Mouse (Mus musculus) heart, postnatal 0 days (tissue): ENCODE measurements around the gene Vmn1r51. TPM values are rescaled to one million over a fixed set of nuclear protein-coding genes. Genes with fewer than 3 reads are reported as not detected.
"Not testable (repeated sequence)": the region's sequence is repeated elsewhere in the genome, so short reads cannot be mapped to it uniquely, and the experiment has no call there.

ENCODE experiments used
- ATAC-seq: fragments of 200-750 bp; cut with Nextera tagmentation; 2 replicates; pipeline ENCODE4 v1.8.0; 2017; ENCODE audit warnings: low read depth, moderate number of reproducible peaks, moderate library complexity; ENCODE audit not compliant: insufficient read depth
- DNase-seq: peaks from one replicate; pipeline ENCODE4 v3.0.0-alpha.2; 2016; ENCODE audit warnings: low spot score
- H3K27ac ChIP-seq: fragments of 300-500 bp; sonication (generic); 2 replicates; pipeline ENCODE4 v1.5.1; 2014; ENCODE audit warnings: low read depth, mild to moderate bottlenecking
- H3K27me3 ChIP-seq: fragments of 300-500 bp; sonication (generic); 2 replicates; pipeline ENCODE4 v1.6.1; 2014; ENCODE audit warnings: low read length, mixed read lengths; ENCODE audit not compliant: control insufficient read depth, insufficient read depth
- H3K36me3 ChIP-seq: fragments of 300-500 bp; sonication (generic); replicated peaks from 2 replicates; pipeline ENCODE4 v1.6.1; 2014; ENCODE audit warnings: low read length, mixed read lengths; ENCODE audit not compliant: control insufficient read depth, insufficient read depth
- H3K4me1 ChIP-seq: fragments of 300-500 bp; sonication (generic); 2 replicates; pipeline ENCODE4 v1.6.1; 2014; ENCODE audit warnings: antibody characterized with exemption; ENCODE audit not compliant: control insufficient read depth, insufficient read depth
- H3K4me2 ChIP-seq: fragments of 300-500 bp; sonication (generic); 2 replicates; pipeline ENCODE4 v1.6.1; 2014; ENCODE audit warnings: low read depth, mild to moderate bottlenecking, low read length, moderate library complexity
- H3K4me3 ChIP-seq: fragments of 300-500 bp; sonication (generic); 2 replicates; pipeline ENCODE4 v1.5.1; 2014; ENCODE audit warnings: low read depth, low read length
- H3K9ac ChIP-seq: fragments of 300-500 bp; sonication (generic); replicated peaks from 2 replicates; pipeline ENCODE4 v1.6.1; 2014; ENCODE audit warnings: low read depth, low read length, mixed read lengths
- H3K9me3 ChIP-seq: fragments of 300-500 bp; sonication (generic); replicated peaks from 2 replicates; pipeline ENCODE4 v1.6.1; 2016; ENCODE audit warnings: low read length; ENCODE audit not compliant: control insufficient read depth
- CTCF ChIP-seq: IDR thresholded peaks from 2 replicates; pipeline ENCODE4 v1.5.1; 2016; ENCODE audit warnings: antibody characterized with exemption, control low read depth, low read depth
- EP300 ChIP-seq: IDR thresholded peaks from 2 replicates; pipeline ENCODE4 v1.6.1; 2016; ENCODE audit warnings: antibody characterized with exemption, low read depth
- WGBS: fragments of 180-500 bp; shearing (Covaris S2); extraction: QIAGEN DNeasy Blood & Tissue Kit; methylation state at CpG from one replicate; pipeline ENCODE4 v1.1.7; 2014; 5-methylcytosine and 5-hydroxymethylcytosine counted together
- polyA plus RNA-seq: library from polyadenylated mRNA; unstranded; fragments of >200 nt; fragmentation: Nextera tagmentation; extraction: Ambion mirVana; gene quantifications from 2 replicates; pipeline ENCODE4 v1.2.1, GENCODE M21; 2015
- total RNA-seq: library from RNA; depleted of rRNA; stranded (reverse); fragments of >200 nt; gene quantifications from 2 replicates; pipeline ENCODE4 v1.2.3, GENCODE M21; 2014; ENCODE audit warnings: low replicate concordance; rRNA removed

Gene Vmn1r51
- total RNA-seq, result not detected in 2 replicates
- polyA plus RNA-seq, result not detected in 2 replicates

DNA sequence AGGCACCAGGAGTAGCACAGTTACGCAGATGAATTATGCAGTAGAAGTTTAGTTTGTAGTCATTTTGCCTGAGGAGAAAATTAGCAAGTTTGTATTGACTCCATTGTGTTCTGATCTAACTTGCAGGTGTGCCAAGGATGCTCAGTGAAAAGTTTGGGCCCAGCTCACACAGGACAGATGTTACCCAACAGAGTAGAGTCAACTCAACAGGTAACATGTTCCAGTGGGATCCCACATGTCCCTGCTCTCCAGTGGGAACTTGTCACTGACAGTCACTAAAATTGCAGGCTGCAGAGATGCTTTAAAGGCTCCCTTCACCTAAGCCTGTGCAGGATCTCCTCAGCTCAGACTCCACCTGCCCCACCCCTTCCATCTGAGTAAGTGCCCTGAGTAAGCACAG is at the start of gene Vmn1r51:
Vmn1r51 (plus strand) TSS at position 301 of the 400 bp plus-strand sequence.
- H3K36me3 ChIP-seq, H3K27me3 ChIP-seq, H3K4me1 ChIP-seq, H3K9ac ChIP-seq, H3K4me3 ChIP-seq, H3K27ac ChIP-seq, H3K9me3 ChIP-seq, DNase-seq, ATAC-seq, H3K4me2 ChIP-seq: not testable (repeated sequence)
- 69% methylated on average over 1 of the region's 1 CpGs for WGBS

GRCm38 (mm10) chr6:90078406-90078805 is 44.0 kb upstream of the Vmn1r51 start, which contains the start of gene Vmn1r49:
Gene Vmn1r49, minus strand, starts transcription at chr6:90078506.
- Histone ChIP-seq H3K4me2 (no peak within 1 kb of the TSS), H3K9ac (no peak within 1 kb of the TSS), H3K36me3 (no peaks in the 10 kb centered on the region), H3K27me3 (no peaks in the 10 kb centered on the region), H3K4me3 (no peak within 1 kb of the TSS), H3K4me1 (no peaks in the 10 kb centered on the region), H3K27ac (no peak within 1 kb of the TSS), H3K9me3 (0 out of 2 replicates have a peak, but pooled peaks cover 4% of the 10 kb centered on the region)
- TF ChIP-seq EP300 (no peak), CTCF (no peak)
- DNase-seq (no peak), ATAC-seq (no peak)
- 64% methylated on average over 4 of the region's 4 CpGs for WGBS

DNA sequence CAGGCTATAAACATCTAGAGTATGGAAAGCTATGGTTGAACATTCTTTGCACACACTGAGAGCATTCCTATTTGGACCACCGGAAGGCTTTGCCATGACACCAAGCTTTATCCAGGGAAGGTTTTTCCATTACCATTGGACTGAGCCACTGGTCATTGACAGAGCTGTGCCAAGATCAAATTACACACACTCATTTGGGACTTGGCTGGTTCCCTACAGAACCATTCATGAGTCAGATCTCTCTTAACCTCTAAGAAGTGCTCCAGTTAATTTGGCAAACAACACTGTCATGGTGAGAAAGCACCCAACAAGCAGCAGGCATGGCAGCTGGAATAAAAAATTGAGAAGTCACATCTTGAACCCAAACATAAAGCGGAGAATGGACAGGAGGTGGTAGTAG is 21.8 kb upstream of the Vmn1r51 start:
- WGBS, result 70% methylated on average over 2 of the region's 2 CpGs
- H3K36me3 ChIP-seq, result no peaks in the 10 kb centered on the region
- no peak for DNase-seq
- no peak for ATAC-seq
- TF ChIP-seq EP300, result no peak
- no peak for TF ChIP-seq CTCF
- no peaks in the 10 kb centered on the region for H3K27me3 ChIP-seq
- no peak overlapping the region for H3K27ac ChIP-seq
- H3K4me3 ChIP-seq, result no peak overlapping the region
- no peak overlapping the region for H3K4me2 ChIP-seq
- H3K4me1 ChIP-seq, result no peaks in the 10 kb centered on the region
- no peak overlapping the region for H3K9ac ChIP-seq
- H3K9me3 ChIP-seq, result no peaks in the 10 kb centered on the region; the same call in 1 of the 2 replicates

DNA sequence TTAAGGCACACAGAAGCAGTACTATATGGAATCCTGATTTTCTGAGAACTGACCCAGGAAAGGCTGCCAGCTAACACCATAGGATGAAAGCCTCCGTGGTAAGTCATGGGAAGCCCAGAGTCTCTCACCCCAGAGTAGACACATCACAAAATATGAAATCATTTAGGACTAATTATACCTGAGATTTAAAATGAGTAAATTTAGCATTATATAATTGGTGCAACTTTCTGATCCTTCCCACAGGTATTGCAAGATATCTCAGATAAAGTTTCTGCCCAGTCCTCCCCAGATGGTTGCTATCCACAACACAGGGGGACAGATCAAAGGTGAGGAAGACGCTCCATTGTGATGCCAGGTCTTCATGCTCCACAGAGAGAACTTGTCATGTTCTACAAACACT is 21.3 kb upstream of the Vmn1r51 start, which contains the start of gene Vmn1r50:
Vmn1r50 (plus strand) TSS at position 301 of the 400 bp plus-strand sequence.
- 50% methylated on average over 2 of the region's 2 CpGs for WGBS
- H3K27me3 ChIP-seq, result no peaks in the 10 kb centered on the region
- H3K4me1 ChIP-seq, result no peaks in the 10 kb centered on the region
- H3K9me3 ChIP-seq, result no peaks in the 10 kb centered on the region; the same call in 1 of the 2 replicates
- no peak within 1 kb of the TSS for H3K9ac ChIP-seq
- TF ChIP-seq CTCF, result no peak
- TF ChIP-seq EP300, result no peak
- H3K36me3 ChIP-seq, result no peaks in the 10 kb centered on the region
- H3K4me3 ChIP-seq, result no peak within 1 kb of the TSS
- no peak within 1 kb of the TSS for H3K4me2 ChIP-seq
- ATAC-seq (no peak), DNase-seq (no peak)
- no peak within 1 kb of the TSS for H3K27ac ChIP-seq

GRCm38 (mm10) chr6:90160139-90160538 is 37.7 kb downstream of the Vmn1r51 start:
- H3K4me1 ChIP-seq, result no peaks in the 10 kb centered on the region
- WGBS, result 74% methylated on average over 3 of the region's 3 CpGs
- no peaks in the 10 kb centered on the region for H3K36me3 ChIP-seq
- H3K27me3 ChIP-seq, result no peaks in the 10 kb centered on the region
- TF ChIP-seq EP300 (no peak), CTCF (no peak)
- no peak overlapping the region for H3K9ac ChIP-seq
- H3K27ac ChIP-seq, result no peak overlapping the region
- no peak overlapping the region for H3K4me2 ChIP-seq
- ATAC-seq, result no peak
- no peaks in the 10 kb centered on the region for H3K9me3 ChIP-seq
- no peak overlapping the region for H3K4me3 ChIP-seq
- no peak for DNase-seq

GRCm38 (mm10) chr6:90174508-90174907 is 52.1 kb downstream of the Vmn1r51 start, which contains the start of gene Vmn1r52:
Gene Vmn1r52, plus strand, starts transcription at chr6:90174808.
- DNase-seq (no peak), ATAC-seq (no peak)
- Histone ChIP-seq H3K27ac (no peak within 1 kb of the TSS), H3K27me3 (no peaks in the 10 kb centered on the region), H3K9ac (no peak within 1 kb of the TSS), H3K4me3 (no peak within 1 kb of the TSS), H3K36me3 (no peaks in the 10 kb centered on the region), H3K9me3 (no peaks in the 10 kb centered on the region), H3K4me2 (no peak within 1 kb of the TSS), H3K4me1 (no peaks in the 10 kb centered on the region)
- TF ChIP-seq CTCF (no peak), EP300 (no peak)
- 45% methylated on average over 2 of the region's 2 CpGs for WGBS

Other genes starting within 250 kb of the Vmn1r51 start
- gene Vmn1r42, start 246.2 kb upstream of the Vmn1r51 start, total RNA-seq, result not detected in 2 replicates
- gene Vmn1r42, start 246.2 kb upstream of the Vmn1r51 start, polyA plus RNA-seq, result not detected in 2 replicates
- gene Vmn1r43, start 246.2 kb upstream of the Vmn1r51 start, total RNA-seq, result not detected in 2 replicates
- not detected in 2 replicates for gene Vmn1r43, start 246.2 kb upstream of the Vmn1r51 start, polyA plus RNA-seq
- not detected in 2 replicates for gene Vmn1r44, start 238.9 kb upstream of the Vmn1r51 start, total RNA-seq
- gene Vmn1r44, start 238.9 kb upstream of the Vmn1r51 start, polyA plus RNA-seq, result not detected in 2 replicates
- gene Vmn1r45, start 182.0 kb upstream of the Vmn1r51 start, total RNA-seq, result not detected in 2 replicates
- not detected in 2 replicates for gene Vmn1r45, start 182.0 kb upstream of the Vmn1r51 start, polyA plus RNA-seq
- gene Vmn1r46, start 153.3 kb upstream of the Vmn1r51 start, total RNA-seq, result not detected in 2 replicates
- not detected in 2 replicates for gene Vmn1r46, start 153.3 kb upstream of the Vmn1r51 start, polyA plus RNA-seq
- not detected in 2 replicates for gene Vmn1r47, start 106.4 kb upstream of the Vmn1r51 start, total RNA-seq
- gene Vmn1r47, start 106.4 kb upstream of the Vmn1r51 start, polyA plus RNA-seq, result not detected in 2 replicates
- not detected in 2 replicates for gene Vmn1r48, start 85.8 kb upstream of the Vmn1r51 start, total RNA-seq
- gene Vmn1r48, start 85.8 kb upstream of the Vmn1r51 start, polyA plus RNA-seq, result not detected in 2 replicates
- not detected in 2 replicates for gene Vmn1r49, start 44.1 kb upstream of the Vmn1r51 start, total RNA-seq
- not detected in 2 replicates for gene Vmn1r49, start 44.1 kb upstream of the Vmn1r51 start, polyA plus RNA-seq
- gene Vmn1r50, start 21.2 kb upstream of the Vmn1r51 start, total RNA-seq, result not detected in 2 replicates
- not detected in 2 replicates for gene Vmn1r50, start 21.2 kb upstream of the Vmn1r51 start, polyA plus RNA-seq
- gene Vmn1r52, start 52.2 kb downstream of the Vmn1r51 start, total RNA-seq, result not detected in 2 replicates
- gene Vmn1r52, start 52.2 kb downstream of the Vmn1r51 start, polyA plus RNA-seq, result not detected in 2 replicates
- gene V1ra8, start 80.2 kb downstream of the Vmn1r51 start, total RNA-seq, result not detected in 2 replicates
- gene V1ra8, start 80.2 kb downstream of the Vmn1r51 start, polyA plus RNA-seq, result not detected in 2 replicates
- gene Vmn1r53, start 101.8 kb downstream of the Vmn1r51 start, total RNA-seq, result not detected in 2 replicates
- gene Vmn1r53, start 101.8 kb downstream of the Vmn1r51 start, polyA plus RNA-seq, result not detected in 2 replicates
- gene Vmn1r54, start 123.7 kb downstream of the Vmn1r51 start, total RNA-seq, result not detected in 2 replicates
- gene Vmn1r54, start 123.7 kb downstream of the Vmn1r51 start, polyA plus RNA-seq, result not detected in 2 replicates
- gene BC048671, start 178.6 kb downstream of the Vmn1r51 start, total RNA-seq, result not detected in 2 replicates
- gene BC048671, start 178.6 kb downstream of the Vmn1r51 start, polyA plus RNA-seq, result not detected in 2 replicates
- not detected in 2 replicates for gene Chst13, start 202.6 kb downstream of the Vmn1r51 start, total RNA-seq
- gene Chst13, start 202.6 kb downstream of the Vmn1r51 start, polyA plus RNA-seq, result not detected in 2 replicates
- gene Uroc1, start 210.7 kb downstream of the Vmn1r51 start, total RNA-seq, result not detected in 2 replicates
- not detected in 2 replicates for gene Uroc1, start 210.7 kb downstream of the Vmn1r51 start, polyA plus RNA-seq
- 21.9 and 40.3 TPM in 2 replicates for gene Zxdc, start 246.9 kb downstream of the Vmn1r51 start, total RNA-seq
- 5.0 and 5.2 TPM in 2 replicates for gene Zxdc, start 246.9 kb downstream of the Vmn1r51 start, polyA plus RNA-seq